Mouse (Mus musculus): ENCODE data around the gene Tmem274.

The Tmem274 gene

GRCm38 (mm10) chr4:149525170-149525569 is 48.0 kb downstream of the Tmem274 start:
- no peak for DNase-seq (ENCODE audit: low spot score)

- no peak for DNase-seq (ENCODE audit: low spot score)
Observed at GRCm38 (mm10) chr4:149525811-149526210, 48.6 kb downstream of the Tmem274 start.

- no peak for DNase-seq (ENCODE audit: low spot score)
Observed at GRCm38 (mm10) chr4:149526330-149526729, 49.2 kb downstream of the Tmem274 start.

GRCm38 (mm10) chr4:149527621-149528354 is 50.6 kb downstream of the Tmem274 start:
- DNase-seq (ENCODE audit: low spot score), result no peak

- no peak for DNase-seq (ENCODE audit: low spot score)
Observed at GRCm38 (mm10) chr4:149529691-149530090, 52.5 kb downstream of the Tmem274 start.

Measured in T-cell, adult 2 months (primary cell).